ENCODE assay signal across 8 mouse cellular contexts in genomic region chr4:46990281-46991015, GRCm38 (mm10). TPM values are rescaled to one million over a fixed set of nuclear protein-coding genes. Genes with fewer than 3 reads are reported as not detected.
DNase-seq lines count a peak whose midpoint lies in the region; ATAC-seq and TF ChIP-seq lines count a peak whose summit lies in the region.

No protein-coding gene starts in this region.

- WGBS in thymus, adult 2 months, result 12% methylated on average over 29 of the region's 29 CpGs
- WGBS in intestine, embryonic 14.5 days, result 4% methylated on average over 29 of the region's 29 CpGs
- WGBS in midbrain, embryonic 15.5 days, result 3% methylated on average over 29 of the region's 29 CpGs

- ATAC-seq in intestine, embryonic 14.5 days (replicated peaks; ENCODE audit: low FRiP score, low TSS enrichment, low read depth), result no peak
- ATAC-seq in midbrain, embryonic 15.5 days (replicated peaks), result peak; percentile 50

- H3K9ac ChIP-seq in intestine, embryonic 14.5 days (ENCODE audit: low read length), result no peak overlapping the region
- H3K9ac ChIP-seq in midbrain, embryonic 15.5 days, result peak overlapping the region; percentile 72

- no peak overlapping the region for H3K27ac ChIP-seq in thymus, adult 2 months (ENCODE audit: control insufficient read depth, insufficient read depth, low read length)
- no peak overlapping the region for H3K27ac ChIP-seq in intestine, embryonic 14.5 days (ENCODE audit: low read depth)
- peak overlapping the region; percentile 91 for H3K27ac ChIP-seq in midbrain, embryonic 15.5 days

- peak; percentile 52 for DNase-seq in adrenal gland, postnatal 14 days
- no peak for DNase-seq in adrenal gland, postnatal 4 days (ENCODE audit: low spot score in 2 of 2)
- DNase-seq in thymus, postnatal 4 days, result peak; percentile 33
- DNase-seq in thymus, adult 2 months, result no peak
- DNase-seq in intestine, embryonic 14.5 days (ENCODE audit: low spot score), result peak; percentile 70
- no peak for DNase-seq in c-Kit-positive CD71-positive TER-119-positive erythroid progenitor cells, embryonic 14.5 days (ENCODE audit: low spot score)
- DNase-seq in thymus, postnatal 0 days (ENCODE audit: low spot score), result no peak

- no peak overlapping the region; the same call in 1 of the 2 replicates for H3K4me2 ChIP-seq in intestine, embryonic 14.5 days (ENCODE audit: low read length)
- H3K4me2 ChIP-seq in midbrain, embryonic 15.5 days, result peak overlapping the region; percentile 70

- no peaks in the 10 kb centered on the region for H3K36me3 ChIP-seq in thymus, adult 2 months (ENCODE audit: control insufficient read depth, insufficient read depth, low read length)
- H3K36me3 ChIP-seq in intestine, embryonic 14.5 days (ENCODE audit: control insufficient read depth, insufficient read depth, low read length), result no peaks in the 10 kb centered on the region
- no peaks in the 10 kb centered on the region for H3K36me3 ChIP-seq in midbrain, embryonic 15.5 days (replicated peaks)

- H3K27me3 ChIP-seq in thymus, adult 2 months (ENCODE audit: control insufficient read depth, insufficient read depth, low read length), result peaks cover 17% of the 10 kb centered on the region
- H3K27me3 ChIP-seq in intestine, embryonic 14.5 days (replicated peaks; ENCODE audit: control insufficient read depth, insufficient read depth, low read length), result peaks cover 72% of the 10 kb centered on the region
- H3K27me3 ChIP-seq in midbrain, embryonic 15.5 days (replicated peaks), result peaks cover 22% of the 10 kb centered on the region; the same call in 1 of the 2 replicates

- H3K9me3 ChIP-seq in intestine, embryonic 14.5 days (ENCODE audit: control insufficient read depth, low read length), result no peaks in the 10 kb centered on the region
- H3K9me3 ChIP-seq in midbrain, embryonic 15.5 days, result no peaks in the 10 kb centered on the region

- H3K4me1 ChIP-seq in thymus, adult 2 months (replicated peaks; ENCODE audit: control insufficient read depth, insufficient read depth, low read length), result peaks cover 27% of the 10 kb centered on the region
- H3K4me1 ChIP-seq in intestine, embryonic 14.5 days (replicated peaks; ENCODE audit: control insufficient read depth, insufficient read depth, low read length), result peaks cover 6% of the 10 kb centered on the region; the same call in 1 of the 2 replicates
- H3K4me1 ChIP-seq in midbrain, embryonic 15.5 days, result peaks cover 35% of the 10 kb centered on the region

- TF ChIP-seq CTCF in thymus, adult 2 months (IDR thresholded peaks at IDR 0.05; ENCODE audit: borderline replicate concordance, control insufficient read depth, extremely low read depth, insufficient read depth, low read length, poor library complexity), result no peak

- H3K4me3 ChIP-seq in thymus, adult 2 months (ENCODE audit: control insufficient read depth, insufficient read depth, low read length), result no peak overlapping the region
- peak overlapping the region; percentile 45; the same call in 1 of the 2 replicates for H3K4me3 ChIP-seq in intestine, embryonic 14.5 days (ENCODE audit: low read depth, low read length)
- peak overlapping the region; percentile 70 for H3K4me3 ChIP-seq in midbrain, embryonic 15.5 days

- no peak for TF ChIP-seq POLR2A in thymus, adult 2 months (IDR thresholded peaks at IDR 0.05; ENCODE audit: control insufficient read depth, extremely low read depth, insufficient read depth, low read length, poor library complexity)

RNA-seq across cellular contexts. Expression of gene Gabbr2, which starts 1.2 kb away (rescaled TPM):
- 0.71 and 0.74 TPM in 2 replicates for total RNA-seq in adrenal gland, postnatal 14 days (2021)
- total RNA-seq in adrenal gland, postnatal 4 days (2021), result 1 to 10 TPM; 1.2 to 1.6 TPM
- polyA plus RNA-seq in thymus, adult 2 months (2012; rRNA removed), result 0.19 and 0.20 TPM in 2 replicates
- 0.16 and 0.31 TPM in 2 replicates for polyA plus RNA-seq in intestine, embryonic 14.5 days (2014; fragmentation: Nextera tagmentation; extraction: Ambion mirVana)
- 12.7 and 14.8 TPM in 2 replicates for polyA plus RNA-seq in midbrain, embryonic 15.5 days (2015; fragmentation: Nextera tagmentation; extraction: Ambion mirVana)
- 0.10 and 0.16 TPM in 2 replicates for polyA plus RNA-seq in thymus, postnatal 0 days (2015; fragmentation: Nextera tagmentation; extraction: Ambion mirVana)

Comparison
In these comparisons a context has a peak if more than half of its experiments do, and no peak if none do; other contexts are left out.
1. DNase-seq: peak in adrenal gland, postnatal 14 days (single experiment), thymus, postnatal 4 days (single experiment) and intestine, embryonic 14.5 days (single experiment); none in adrenal gland, postnatal 4 days (0 of 2), thymus, adult 2 months (single experiment), c-Kit-positive CD71-positive TER-119-positive erythroid progenitor cells, embryonic 14.5 days (single experiment) and thymus, postnatal 0 days (single experiment).
2. RNA of gene Gabbr2, which starts 1.2 kb away (polyA plus RNA-seq): 12.7 to 14.8 TPM in midbrain, embryonic 15.5 days; 0.19 to 0.20 TPM in thymus, adult 2 months, 0.16 to 0.31 TPM in intestine, embryonic 14.5 days and 0.10 to 0.16 TPM in thymus, postnatal 0 days; every median in the first group is over 10 times any median in the second.